Mouse (Mus musculus) stomach, postnatal 0 days (tissue): ENCODE results near the gene Slc32a1. TPM values are rescaled to one million over a fixed set of nuclear protein-coding genes. Genes with fewer than 3 reads are reported as not detected.

Experiments used
- ATAC-seq: fragments of 200-750 bp; cut with Nextera tagmentation; 2 replicates; pipeline ENCODE4 v1.8.0; 2017; ENCODE audit not compliant: low FRiP score, low TSS enrichment
- DNase-seq: peaks from one replicate; pipeline ENCODE4 v3.0.0-alpha.2; 2016; ENCODE audit warnings: low spot score
- H3K27ac ChIP-seq: fragments of 300-500 bp; sonication (generic); replicated peaks from 2 replicates; pipeline ENCODE4 v1.5.1; 2014; ENCODE audit warnings: mild to moderate bottlenecking, control low read depth
- H3K27me3 ChIP-seq: fragments of 300-500 bp; sonication (generic); 2 replicates; pipeline ENCODE4 v1.6.1; 2014; ENCODE audit warnings: low read length; ENCODE audit not compliant: control insufficient read depth, insufficient read depth
- H3K36me3 ChIP-seq: fragments of 300-500 bp; sonication (generic); 2 replicates; pipeline ENCODE4 v1.6.1; 2014; ENCODE audit warnings: low read length, mixed read lengths; ENCODE audit not compliant: control insufficient read depth, insufficient read depth
- H3K4me1 ChIP-seq: fragments of 300-500 bp; sonication (generic); replicated peaks from 2 replicates; pipeline ENCODE4 v1.6.1; 2014; ENCODE audit warnings: antibody characterized with exemption; ENCODE audit not compliant: control insufficient read depth, insufficient read depth
- H3K4me2 ChIP-seq: fragments of 300-500 bp; sonication (generic); replicated peaks from 2 replicates; pipeline ENCODE4 v1.6.1; 2014; ENCODE audit warnings: low read depth, mild to moderate bottlenecking, control low read depth, moderate library complexity
- H3K4me3 ChIP-seq: fragments of 300-500 bp; sonication (generic); 2 replicates; pipeline ENCODE4 v1.5.1; 2014; ENCODE audit warnings: low read depth, low read length, control low read depth
- H3K9ac ChIP-seq: fragments of 300-500 bp; sonication (generic); 2 replicates; pipeline ENCODE4 v1.6.1; 2014; ENCODE audit warnings: mild to moderate bottlenecking, low read length, control low read depth, mixed read lengths
- H3K9me3 ChIP-seq: fragments of 300-500 bp; sonication (generic); 2 replicates; pipeline ENCODE4 v1.6.1; 2016; ENCODE audit warnings: low read length; ENCODE audit not compliant: control insufficient read depth
- CTCF ChIP-seq: IDR thresholded peaks from 2 replicates; pipeline ENCODE4 v1.5.1; 2016; ENCODE audit warnings: antibody characterized with exemption, low read depth, mild to moderate bottlenecking, moderate library complexity
- EP300 ChIP-seq: optimal IDR thresholded peaks from 2 replicates; pipeline ENCODE3; 2016; ENCODE audit warnings: antibody characterized with exemption
- WGBS: fragments of 180-500 bp; shearing (Covaris S2); extraction: QIAGEN DNeasy Blood & Tissue Kit; methylation state at CpG from one replicate; pipeline ENCODE4 v1.1.7; 2014; 5-methylcytosine and 5-hydroxymethylcytosine counted together
- polyA plus RNA-seq: library from polyadenylated mRNA; unstranded; fragments of >200 nt; fragmentation: Nextera tagmentation; extraction: Ambion mirVana; gene quantifications from 2 replicates; pipeline ENCODE4 v1.2.1, GENCODE M21; 2015

Gene Slc32a1
- polyA plus RNA-seq, 1 experiment from 2014 or later = not detected

- Histone ChIP-seq H3K4me2 (no peak overlapping the region), H3K27me3 (no peaks in the 10 kb centered on the region), H3K36me3 (no peaks in the 10 kb centered on the region), H3K9ac (no peak overlapping the region), H3K9me3 (no peaks in the 10 kb centered on the region), H3K4me3 (no peak overlapping the region), H3K4me1 (no peaks in the 10 kb centered on the region), H3K27ac (no peak overlapping the region)
- no peak for DNase-seq
- ATAC-seq = no peak
- TF ChIP-seq CTCF = no peak
- 33% methylated on average over 7 of the region's 7 CpGs for WGBS
Observed at GRCm38 (mm10) chr2:158595577-158595976, 15.0 kb upstream of the Slc32a1 start.

DNA sequence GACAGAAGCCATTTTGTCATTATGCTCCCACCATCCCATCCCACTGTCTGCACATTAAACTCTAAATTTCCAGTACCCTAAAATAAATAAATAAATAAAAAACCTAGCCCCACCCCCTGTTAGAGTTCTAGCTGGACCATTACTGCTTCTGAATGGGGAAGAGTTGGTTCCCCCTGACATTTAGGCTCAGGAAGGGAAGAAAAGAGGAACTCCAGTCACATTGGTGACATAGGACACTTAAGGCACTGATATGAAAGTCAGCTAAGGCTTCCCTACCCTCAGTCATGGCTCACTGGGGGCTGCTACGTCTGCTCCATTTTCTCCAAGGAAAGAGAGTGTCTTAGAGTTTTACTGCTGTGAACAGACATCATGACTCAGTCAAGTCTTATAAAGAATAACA is 13.8 kb upstream of the Slc32a1 start:
- Histone ChIP-seq H3K4me2 (no peak overlapping the region), H3K9me3 (no peaks in the 10 kb centered on the region), H3K36me3 (no peaks in the 10 kb centered on the region), H3K9ac (no peak overlapping the region), H3K27me3 (no peaks in the 10 kb centered on the region), H3K4me3 (no peak overlapping the region), H3K4me1 (no peaks in the 10 kb centered on the region), H3K27ac (no peak overlapping the region)
- ATAC-seq (no peak), DNase-seq (no peak)
- WGBS = 58% methylated on average over 1 of the region's 1 CpGs
- no peak for TF ChIP-seq EP300
- TF ChIP-seq CTCF = no peak

DNA sequence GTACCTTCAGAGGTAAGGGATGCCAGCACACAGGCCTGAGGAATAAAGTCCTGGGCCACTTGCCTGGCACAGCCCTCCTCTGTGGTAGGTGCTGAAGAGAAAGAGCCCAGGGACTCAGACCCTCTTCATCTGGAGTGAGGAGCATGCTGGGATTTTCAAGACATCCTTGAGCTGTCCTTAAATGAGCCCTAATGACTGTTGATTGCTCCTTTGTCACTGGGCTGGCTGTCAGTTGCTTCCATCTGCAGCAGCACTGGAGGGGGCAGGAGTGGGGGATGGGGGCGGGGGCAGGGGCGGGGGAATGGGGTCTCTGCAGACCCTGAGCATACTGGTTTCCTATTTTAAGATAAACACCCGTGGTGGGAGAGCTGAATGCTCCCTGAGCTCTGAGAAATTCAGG is 10.1 kb upstream of the Slc32a1 start:
- DNase-seq (no peak), ATAC-seq (no peak)
- Histone ChIP-seq H3K4me1 (no peaks in the 10 kb centered on the region), H3K4me3 (no peak overlapping the region), H3K27ac (no peak overlapping the region), H3K36me3 (no peaks in the 10 kb centered on the region), H3K9me3 (no peaks in the 10 kb centered on the region), H3K27me3 (no peaks in the 10 kb centered on the region), H3K9ac (no peak overlapping the region), H3K4me2 (no peak overlapping the region)
- TF ChIP-seq CTCF = no peak
- no peak for TF ChIP-seq EP300
- 23% methylated on average over 3 of the region's 3 CpGs for WGBS

- WGBS = 72% methylated on average over 1 of the region's 1 CpGs
- Histone ChIP-seq H3K36me3 (no peaks in the 10 kb centered on the region), H3K27me3 (no peaks in the 10 kb centered on the region), H3K27ac (no peak overlapping the region), H3K4me1 (no peaks in the 10 kb centered on the region), H3K9me3 (no peaks in the 10 kb centered on the region), H3K9ac (no peak overlapping the region), H3K4me3 (no peak overlapping the region), H3K4me2 (no peak overlapping the region)
- ATAC-seq (no peak), DNase-seq (no peak)
- no peak for TF ChIP-seq EP300
- no peak for TF ChIP-seq CTCF
Observed at GRCm38 (mm10) chr2:158601326-158601725, 9.2 kb upstream of the Slc32a1 start.

GRCm38 (mm10) chr2:158602663-158603062 is 7.9 kb upstream of the Slc32a1 start:
- H3K9ac ChIP-seq = no peak overlapping the region
- H3K9me3 ChIP-seq = no peaks in the 10 kb centered on the region
- H3K27me3 ChIP-seq = no peaks in the 10 kb centered on the region
- no peak overlapping the region for H3K4me3 ChIP-seq
- no peaks in the 10 kb centered on the region for H3K4me1 ChIP-seq
- no peak overlapping the region for H3K27ac ChIP-seq
- TF ChIP-seq EP300 (no peak), CTCF (no peak)
- no peak overlapping the region for H3K4me2 ChIP-seq
- no peaks in the 10 kb centered on the region for H3K36me3 ChIP-seq
- ATAC-seq (no peak), DNase-seq (no peak)
- 27% methylated on average over 15 of the region's 15 CpGs for WGBS

DNA sequence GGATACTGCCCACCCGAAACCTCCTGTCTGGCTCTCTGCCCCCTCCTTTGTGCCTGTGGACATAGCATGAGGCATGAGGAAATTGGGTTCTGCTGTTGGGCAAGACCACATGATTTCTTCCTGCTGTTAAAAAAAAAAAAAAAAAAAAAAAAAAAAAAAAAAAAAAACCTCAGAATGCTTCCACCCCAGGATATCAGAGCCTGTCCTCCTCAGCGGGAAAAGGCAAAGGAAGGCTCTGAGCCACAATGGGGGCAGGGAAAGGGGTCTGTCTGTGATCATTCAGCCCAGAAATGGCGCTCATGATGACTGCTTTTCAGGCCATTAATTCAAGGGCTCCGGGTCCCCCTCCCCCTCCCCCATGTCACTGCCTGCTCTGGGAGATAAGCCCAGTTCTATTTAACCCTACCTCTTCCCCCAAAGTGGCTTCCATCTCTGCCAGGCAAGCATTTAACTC is 4.0 kb upstream of the Slc32a1 start:
- Histone ChIP-seq H3K4me1 (no peaks in the 10 kb centered on the region), H3K9me3 (no peaks in the 10 kb centered on the region), H3K9ac (no peak overlapping the region), H3K4me3 (no peak overlapping the region), H3K4me2 (no peak overlapping the region), H3K27ac (no peak overlapping the region), H3K36me3 (no peaks in the 10 kb centered on the region), H3K27me3 (peaks cover 21% of the 10 kb centered on the region; the same call in 1 of the 2 replicates)
- no peak for ATAC-seq
- 10% methylated on average over 4 of the region's 4 CpGs for WGBS
- TF ChIP-seq EP300 (no peak), CTCF (no peak)
- no peak for DNase-seq
